Mouse (Mus musculus): ENCODE results near the gene Jazf1.

DNA sequence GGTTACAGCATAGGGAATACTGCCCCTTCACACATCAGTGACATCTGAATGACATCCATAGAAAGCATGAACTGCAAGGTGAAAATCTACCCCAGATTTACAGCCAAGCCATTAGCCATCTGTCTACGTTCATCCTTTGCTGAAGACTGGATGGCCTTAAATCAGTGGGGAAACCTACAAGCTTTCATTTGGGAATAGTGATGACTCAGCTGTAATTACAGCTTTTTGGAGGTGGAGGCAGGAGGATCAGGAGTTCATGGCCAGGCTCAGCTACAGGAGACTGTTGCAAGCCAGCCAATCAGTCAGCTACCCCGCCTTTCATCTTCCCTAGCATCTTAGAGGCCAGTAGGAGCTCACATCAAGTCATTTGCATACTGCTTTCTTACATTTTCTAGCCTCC lies 153.5 kb downstream of the Jazf1 start:
- TF ChIP-seq CTCF (IDR thresholded peaks at IDR 0.05; ENCODE audit: low read depth) (no peak), EP300 (IDR thresholded peaks at IDR 0.05; ENCODE audit: low read depth) (no peak)

Measured in liver, postnatal 0 days (tissue).